Mouse (Mus musculus): ENCODE data around the gene Eng.

- peak; percentile 99 for TF ChIP-seq CTCF (IDR thresholded peaks at IDR 0.05; ENCODE audit: control insufficient read depth, insufficient read depth, insufficient replicate concordance, low read depth, low read length)
- TF ChIP-seq POLR2A (IDR thresholded peaks at IDR 0.05; ENCODE audit: control insufficient read depth, low read depth, low read length), result no peak; the same call in none of the 2 replicates
Measured at GRCm38 (mm10) chr2:32712934-32713817, 66.8 kb downstream of the Eng start, which contains the start of gene Cdk9.
